Mouse (Mus musculus): Measurements from ENCODE around the gene Zfp36l2. TPM values are rescaled to one million over a fixed set of nuclear protein-coding genes. Genes with fewer than 3 reads are reported as not detected.

Zfp36l2 gene
- polyA plus RNA-seq, 3 experiments from 2014 or later: 30.4 to 54.7 (median 42.3) TPM

GRCm38 (mm10) chr17:84195003-84195395 lies 7.3 kb upstream of the Zfp36l2 start:
- no peak for ATAC-seq

GRCm38 (mm10) chr17:84194282-84195002 lies 6.7 kb upstream of the Zfp36l2 start:
- ATAC-seq: no peak

DNA sequence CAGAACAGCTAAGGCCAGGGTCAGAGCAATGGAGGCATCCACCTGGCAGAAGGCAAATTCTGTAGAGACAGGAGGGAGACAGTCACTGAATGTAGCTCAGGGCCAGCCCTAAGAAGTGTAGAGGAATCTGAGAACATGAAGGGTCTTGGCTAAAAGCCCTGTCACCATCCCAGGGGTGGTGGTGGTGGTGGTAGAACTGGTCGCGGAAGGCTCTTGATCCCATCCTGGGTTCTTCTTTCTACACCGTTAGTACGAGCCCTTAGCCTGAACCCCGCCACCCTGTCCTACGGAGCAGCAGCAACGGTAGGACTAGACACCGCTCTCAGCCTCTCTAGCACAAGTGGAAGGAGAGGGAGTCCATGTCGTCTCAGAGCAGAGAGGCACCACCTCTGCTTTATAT lies 5.7 kb upstream of the Zfp36l2 start:
- ATAC-seq: no peak

DNA sequence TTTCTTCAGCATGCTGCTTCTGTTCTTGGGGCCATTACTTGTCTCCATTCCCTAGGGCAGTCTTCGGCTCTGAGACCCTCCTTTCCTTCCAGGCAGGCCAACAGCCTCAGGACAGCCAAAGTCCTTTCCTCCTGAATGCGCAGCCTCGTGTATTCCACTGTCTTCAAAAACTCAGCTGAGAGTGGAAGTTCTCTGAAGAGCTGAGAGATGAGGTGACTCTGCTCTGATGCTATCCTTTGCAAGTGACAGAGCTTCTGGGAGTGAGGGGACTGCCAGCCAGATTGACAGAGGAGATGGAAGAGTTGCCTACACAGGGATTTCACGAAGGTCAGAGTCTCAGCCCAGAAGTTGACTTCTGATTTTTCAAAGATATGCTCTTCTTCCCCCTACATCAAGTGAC lies 4.2 kb upstream of the Zfp36l2 start:
- no peak for ATAC-seq

DNA sequence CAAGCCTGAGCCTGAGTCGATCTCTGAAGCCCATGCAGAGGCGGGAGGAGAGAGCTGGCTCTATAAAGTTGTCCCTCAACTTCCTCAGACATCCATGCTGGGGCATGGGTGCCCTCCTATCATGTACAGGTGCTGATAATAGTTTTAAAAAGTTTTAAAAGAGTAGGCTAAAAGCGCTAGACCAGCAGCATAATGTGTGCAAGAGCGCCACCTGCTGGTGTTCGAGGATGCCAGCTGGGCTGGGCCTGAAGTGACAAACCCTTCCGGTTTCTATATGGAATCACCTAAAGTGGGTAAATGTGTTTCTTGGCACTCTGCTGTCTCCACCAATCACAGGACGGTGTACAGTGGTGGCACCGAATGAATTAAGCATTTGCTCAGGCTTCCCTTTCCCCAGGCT lies 3.1 kb upstream of the Zfp36l2 start:
- peak; percentile 19 for ATAC-seq

DNA sequence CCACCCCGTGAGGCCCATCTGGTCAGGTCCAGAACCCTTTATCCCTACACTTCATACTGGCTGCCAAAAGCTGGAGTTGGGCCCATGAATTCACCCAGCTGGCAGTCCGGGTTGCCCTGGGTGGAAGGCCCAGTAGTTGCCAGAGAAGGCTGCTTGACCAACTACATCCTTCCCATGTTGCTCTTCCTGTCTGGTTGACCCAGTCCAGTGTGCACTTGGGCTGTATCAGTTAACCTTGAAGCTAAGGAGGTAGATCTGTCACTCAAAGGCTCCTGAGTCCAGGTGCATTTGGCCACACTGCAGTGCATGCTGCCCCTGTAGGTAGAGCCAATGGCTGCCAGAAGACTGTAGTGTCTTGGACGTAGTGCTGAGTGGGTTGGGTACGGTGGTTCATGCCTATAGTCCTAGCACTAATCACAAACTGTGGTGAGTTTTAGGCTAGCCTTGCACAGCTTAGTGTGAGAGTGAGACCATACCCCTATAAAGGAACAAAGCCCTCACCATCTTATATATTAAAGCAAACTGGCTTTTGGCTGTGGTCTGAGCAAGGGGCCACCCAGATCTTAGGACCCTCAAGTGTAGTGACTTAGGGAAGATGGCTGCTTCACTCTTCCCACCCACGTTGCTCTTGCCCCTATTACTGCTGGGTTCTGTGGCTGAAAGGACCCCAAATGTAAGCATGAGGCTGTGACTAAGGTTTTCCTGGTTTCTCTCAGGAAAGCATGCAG lies 1.5 kb upstream of the Zfp36l2 start:
- ATAC-seq: no peak

DNA sequence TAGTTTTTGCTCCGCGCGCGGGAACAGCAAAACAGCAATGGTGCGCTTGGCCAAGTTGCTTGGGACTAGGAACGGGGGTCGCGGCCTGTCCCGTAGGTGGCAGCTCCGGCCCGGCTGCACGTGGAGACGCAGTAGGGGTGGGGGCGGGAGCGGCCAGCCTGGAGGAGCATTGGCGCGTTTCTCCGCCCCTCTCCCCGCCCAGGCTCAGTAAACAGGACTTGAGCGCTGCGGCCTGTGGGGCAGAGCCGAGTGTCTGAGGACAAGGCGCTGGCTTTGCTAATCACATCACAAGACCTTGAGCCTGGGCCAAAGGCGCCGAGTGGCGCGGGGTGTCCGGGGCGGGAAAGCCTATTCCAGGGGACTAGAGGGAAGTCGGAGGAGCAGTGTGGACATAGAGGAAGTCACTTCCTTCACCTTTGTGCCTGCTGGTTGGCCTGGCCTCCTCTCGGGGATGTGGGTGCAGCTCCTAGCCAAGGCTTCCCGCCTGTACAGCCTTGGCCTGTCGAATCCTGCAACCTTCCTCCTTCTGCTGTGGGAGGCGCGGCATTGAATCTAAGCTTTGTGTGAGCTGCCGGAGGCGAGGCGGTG lies 721 bp upstream of the Zfp36l2 start:
- ATAC-seq: peak; percentile 26

DNA sequence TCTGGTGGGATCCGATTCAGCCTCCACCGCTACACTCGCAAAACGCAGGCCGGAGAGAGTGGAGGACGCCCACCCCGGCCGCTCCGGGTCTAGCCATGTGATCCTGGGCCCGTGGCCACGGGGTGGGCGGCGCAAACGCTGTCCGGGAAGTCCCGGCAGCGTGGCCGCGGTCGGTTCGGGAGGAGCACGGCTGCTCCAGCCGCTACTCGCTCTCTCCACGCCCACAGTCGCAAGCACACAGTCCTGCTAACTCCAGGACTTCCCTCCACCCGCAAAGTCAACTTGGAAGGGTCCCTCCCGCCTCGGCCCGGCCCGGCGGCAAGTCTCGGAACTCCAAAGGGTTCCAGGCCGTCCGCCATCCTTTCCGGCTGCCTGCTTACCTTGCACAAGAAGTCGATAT lies 483 bp downstream of the Zfp36l2 start:
- ATAC-seq: peak; percentile 2

- ATAC-seq: no peak
These were observed 1.1 kb downstream of the Zfp36l2 start for GRCm38 (mm10) chr17:84186451-84187202.

DNA sequence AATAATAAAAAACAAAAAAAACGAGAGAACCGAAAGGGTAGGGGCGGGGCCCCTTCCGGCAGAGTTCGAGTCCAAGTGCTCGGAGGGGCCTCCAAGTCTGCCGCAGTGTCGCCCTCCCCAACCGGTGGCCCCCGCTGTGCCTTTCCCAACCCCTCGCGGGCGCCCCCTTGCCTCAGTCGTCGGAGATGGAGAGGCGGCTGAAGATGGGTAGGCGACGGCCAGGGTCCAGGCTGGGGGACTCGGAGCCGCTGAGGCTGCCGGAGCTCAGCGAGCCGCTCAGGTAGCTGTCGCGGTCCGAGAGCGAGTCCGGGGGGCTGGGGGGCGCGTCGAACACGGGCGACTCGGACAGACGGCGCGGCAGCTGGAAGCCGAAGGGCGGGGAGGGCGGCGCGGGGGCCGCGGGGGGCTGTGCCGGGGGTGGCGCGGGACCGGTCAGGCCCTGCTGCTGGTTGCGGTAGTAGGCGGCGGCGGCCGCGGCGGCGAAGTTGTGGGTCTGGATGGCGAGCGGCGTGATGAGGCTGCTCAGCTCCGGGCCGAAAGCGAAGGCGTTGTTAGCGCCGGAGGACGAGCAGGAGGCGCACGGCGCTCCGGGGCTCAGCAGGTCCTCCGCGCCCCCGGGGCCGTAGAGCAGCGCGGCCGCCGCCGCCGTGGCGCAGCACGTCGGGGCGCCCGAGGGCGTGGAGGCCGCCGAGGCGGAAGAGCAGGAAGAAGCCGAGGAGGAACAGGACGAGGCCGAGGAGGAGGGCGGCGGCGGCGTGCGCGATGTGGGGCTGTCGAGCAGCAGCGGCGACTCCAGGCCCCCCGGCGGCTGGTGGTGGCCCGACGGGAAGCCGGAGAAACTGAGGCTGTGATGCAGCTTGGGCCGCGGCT lies 1.9 kb downstream of the Zfp36l2 start:
- ATAC-seq: no peak

DNA sequence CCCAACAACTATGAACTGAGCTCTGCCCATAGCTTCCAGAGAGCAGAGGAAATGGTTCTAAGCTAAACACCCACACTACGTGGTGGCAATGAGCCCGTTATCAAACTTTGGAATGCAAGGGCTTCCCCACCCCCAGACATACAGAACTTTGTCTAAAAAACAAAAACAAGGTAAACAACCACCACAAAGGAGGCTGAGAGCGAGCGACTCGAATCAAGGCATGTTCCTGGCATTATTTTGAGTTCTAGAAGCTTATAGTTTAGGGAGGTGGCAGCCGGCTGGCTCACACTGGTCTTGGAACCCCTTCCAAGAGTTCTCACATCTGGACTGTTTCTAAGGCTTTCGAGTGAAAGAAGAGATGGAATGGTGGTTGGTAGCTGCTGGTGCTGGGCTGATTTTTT lies 2.7 kb downstream of the Zfp36l2 start:
- no peak for ATAC-seq

GRCm38 (mm10) chr17:84183291-84183781 lies 4.4 kb downstream of the Zfp36l2 start:
- ATAC-seq: no peak

DNA sequence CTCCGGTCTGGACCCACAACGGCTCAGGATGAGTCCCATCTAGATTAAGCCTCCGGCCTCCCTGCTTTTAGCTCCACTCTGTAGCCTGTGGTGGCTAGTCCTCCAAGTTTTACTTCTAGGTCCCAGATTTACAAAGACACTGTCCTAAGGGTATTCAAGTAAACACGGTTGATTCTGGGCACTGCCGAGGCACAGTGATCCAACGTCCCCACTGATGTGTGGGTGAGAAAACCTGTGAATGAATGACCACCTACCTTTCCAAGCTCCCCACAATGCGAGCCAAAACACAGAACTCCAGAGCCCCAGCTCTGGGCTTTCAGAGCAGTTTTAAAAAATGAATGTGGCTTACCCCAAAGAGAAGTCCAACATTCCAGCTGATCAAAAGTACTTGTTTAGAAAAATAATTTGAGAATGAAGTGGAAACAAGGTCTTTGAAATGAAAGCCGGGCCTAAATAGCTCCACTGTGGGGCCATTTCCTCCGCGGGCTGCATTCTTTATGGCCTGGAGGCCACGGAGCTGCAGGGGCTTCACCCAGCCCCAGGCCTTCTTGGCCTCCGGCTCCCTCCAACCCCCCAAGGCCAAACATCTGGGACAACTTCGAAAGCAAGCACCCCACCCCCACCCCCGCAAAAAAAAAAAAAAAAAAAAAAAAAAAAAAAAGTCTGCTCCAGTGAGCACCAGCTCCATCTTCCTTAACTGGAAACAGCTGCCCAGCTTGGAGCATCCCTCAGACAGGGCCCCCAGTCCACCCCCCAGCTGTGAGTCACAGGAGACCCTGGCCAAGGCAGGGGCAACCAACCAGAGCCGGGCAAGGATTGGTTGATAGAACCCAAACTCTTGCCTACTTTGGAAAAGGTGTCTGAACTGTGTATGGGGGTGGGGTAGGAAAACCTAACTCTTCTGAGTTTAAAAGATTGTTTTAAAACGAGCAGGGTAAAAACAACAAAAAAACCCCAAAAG lies 5.2 kb downstream of the Zfp36l2 start:
- ATAC-seq: no peak

GRCm38 (mm10) chr17:84181502-84182310 lies 6.0 kb downstream of the Zfp36l2 start:
- ATAC-seq: peak; percentile 13

- peak; percentile 60 for ATAC-seq
These were observed 6.8 kb downstream of the Zfp36l2 start for GRCm38 (mm10) chr17:84180715-84181501.

DNA sequence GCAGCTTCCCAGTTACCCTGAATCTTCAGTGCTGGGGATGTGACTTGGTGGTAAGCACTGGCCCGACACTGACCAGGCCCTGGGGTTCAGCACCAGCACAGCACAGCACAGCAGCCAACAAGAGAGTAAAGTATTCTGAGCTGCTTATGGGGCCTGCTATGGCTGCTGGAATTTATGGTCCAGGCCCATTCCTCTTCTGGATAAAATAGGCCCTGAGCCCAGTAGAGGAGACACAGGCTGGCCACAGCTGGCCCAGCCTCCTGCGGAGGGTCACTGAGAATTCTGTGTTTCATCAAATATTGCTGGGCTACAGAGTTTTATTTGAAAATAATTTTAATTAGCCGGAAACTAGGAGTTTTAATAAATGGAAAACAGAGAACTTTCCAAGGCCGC lies 7.8 kb downstream of the Zfp36l2 start:
- ATAC-seq: no peak

DNA sequence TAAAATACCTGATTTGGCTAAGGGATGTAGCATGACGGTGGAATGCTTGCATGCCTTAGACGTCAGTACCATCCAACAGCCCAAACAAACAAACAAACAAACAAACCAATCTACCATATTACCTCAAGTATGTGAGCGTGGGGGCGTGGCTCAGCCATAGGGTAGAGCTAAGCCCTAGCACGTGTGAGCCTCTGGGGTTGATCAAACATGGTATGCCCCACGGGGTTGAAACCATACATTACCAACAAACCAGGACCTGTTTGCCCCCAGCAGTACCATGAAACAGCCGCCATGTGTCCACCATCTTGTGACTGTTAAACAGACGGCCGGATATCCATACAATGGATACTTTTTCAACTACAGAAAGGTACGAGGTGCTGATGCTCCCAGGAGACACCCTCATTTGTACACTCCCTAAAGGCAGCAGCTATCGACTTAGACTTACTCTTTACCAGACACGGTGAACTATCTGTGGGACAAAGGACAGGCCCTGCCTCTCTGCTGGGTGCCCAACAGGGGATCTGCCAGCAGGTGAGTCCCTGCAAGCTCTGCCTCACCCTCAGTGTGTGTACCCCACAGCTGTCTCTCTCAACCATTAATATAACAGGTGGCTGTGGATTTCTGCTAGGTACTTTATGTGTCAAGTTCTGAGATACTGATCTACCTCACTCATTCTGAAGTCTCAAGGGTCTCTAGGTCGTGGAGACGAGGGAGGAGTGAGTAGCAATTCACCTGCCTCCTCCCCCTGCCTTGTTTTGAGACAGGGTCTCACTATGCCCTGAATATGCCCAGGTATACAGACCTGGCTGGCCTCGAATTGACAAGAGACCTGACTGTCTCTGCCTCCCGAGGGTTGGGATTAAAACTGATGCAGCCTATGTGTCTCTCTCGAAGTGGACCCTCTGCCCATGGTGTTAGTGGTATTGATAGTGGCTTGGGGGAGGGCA lies 8.4 kb downstream of the Zfp36l2 start:
- ATAC-seq: no peak

DNA sequence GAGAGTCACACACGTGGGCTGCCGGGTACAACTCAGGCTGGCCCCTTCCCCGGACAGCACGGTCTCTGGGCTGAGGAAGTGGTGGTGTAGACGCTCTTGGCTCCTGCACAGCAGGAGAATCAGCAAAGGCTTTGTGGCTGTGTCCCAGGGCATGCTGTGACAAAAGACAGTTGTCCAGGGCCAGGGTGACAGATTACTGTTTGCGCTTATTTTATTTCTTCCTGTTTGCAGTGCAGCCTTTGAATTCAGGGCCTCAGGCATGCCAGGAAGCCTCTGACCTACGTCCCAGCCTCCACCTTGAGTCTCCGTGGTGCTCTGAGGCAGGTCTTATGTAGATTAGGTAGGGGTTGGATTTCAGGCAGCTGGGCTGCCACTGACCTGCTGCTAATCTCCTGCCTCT lies 10.3 kb downstream of the Zfp36l2 start:
- ATAC-seq: no peak

All from inflammation-experienced regulatory T-cells, adult 6 months (primary cell).